Mouse (Mus musculus) thymus, adult 2 months (tissue): ENCODE data around the gene AC141477.1. TPM values are rescaled to one million over a fixed set of nuclear protein-coding genes. Genes with fewer than 3 reads are reported as not detected.

Experiments
- DNase-seq: peaks from one replicate; pipeline ENCODE4 v3.0.0; 2021
- H3K27ac ChIP-seq: fragments of 200-500 bp; 2 replicates; pipeline ENCODE4 v1.5.1; 2012; ENCODE audit warnings: low read length, control low read depth; ENCODE audit not compliant: control insufficient read depth, insufficient read depth
- H3K27me3 ChIP-seq: fragments of 200-500 bp; 2 replicates; pipeline ENCODE4 v1.6.1; 2012; ENCODE audit warnings: mild to moderate bottlenecking, low read length, moderate library complexity, mixed read lengths; ENCODE audit not compliant: control insufficient read depth, insufficient read depth
- H3K36me3 ChIP-seq: fragments of 200-500 bp; 2 replicates; pipeline ENCODE4 v1.6.1; 2012; ENCODE audit warnings: mild to moderate bottlenecking, low read length, moderate library complexity; ENCODE audit not compliant: control insufficient read depth, insufficient read depth
- H3K4me1 ChIP-seq: fragments of 200-500 bp; replicated peaks from 2 replicates; pipeline ENCODE4 v1.6.1; 2012; ENCODE audit warnings: low read length; ENCODE audit not compliant: control insufficient read depth, insufficient read depth
- H3K4me3 ChIP-seq: fragments of 200-500 bp; 2 replicates; pipeline ENCODE4 v1.5.1; 2012; ENCODE audit warnings: mild to moderate bottlenecking, low read length, control low read depth, moderate library complexity; ENCODE audit not compliant: control insufficient read depth, insufficient read depth
- CTCF ChIP-seq: fragments of 200-500 bp; IDR thresholded peaks from 2 replicates; pipeline ENCODE4 v1.5.1; 2012; ENCODE audit warnings: mild to moderate bottlenecking, control low read depth, low read length, moderate library complexity, borderline replicate concordance; ENCODE audit not compliant: control insufficient read depth, poor library complexity, insufficient read depth; ENCODE audit errors: extremely low read depth
- POLR2A ChIP-seq: fragments of 200-500 bp; IDR thresholded peaks from 2 replicates; pipeline ENCODE4 v1.6.1; 2012; ENCODE audit warnings: mild to moderate bottlenecking, low read length, control low read depth, moderate library complexity; ENCODE audit not compliant: control insufficient read depth, poor library complexity, insufficient read depth; ENCODE audit errors: extremely low read depth
- WGBS: fragments of 180-500 bp; shearing (Covaris S2); methylation state at CpG from one replicate; pipeline ENCODE4 v1.1.7; 2018; 5-methylcytosine and 5-hydroxymethylcytosine counted together
- polyA plus RNA-seq: library from polyadenylated mRNA; depleted of rRNA; stranded (reverse); fragments of >200 nt; gene quantifications from 2 replicates; pipeline ENCODE4 v1.2.3, GENCODE M21; 2012

The AC141477.1 gene
- polyA plus RNA-seq, 1 experiment: not detected

GRCm38 (mm10) chr10:76447406-76448229 is 7.4 kb upstream of the AC141477.1 start:
- no peak for DNase-seq
- H3K27ac ChIP-seq: no peak overlapping the region

DNA sequence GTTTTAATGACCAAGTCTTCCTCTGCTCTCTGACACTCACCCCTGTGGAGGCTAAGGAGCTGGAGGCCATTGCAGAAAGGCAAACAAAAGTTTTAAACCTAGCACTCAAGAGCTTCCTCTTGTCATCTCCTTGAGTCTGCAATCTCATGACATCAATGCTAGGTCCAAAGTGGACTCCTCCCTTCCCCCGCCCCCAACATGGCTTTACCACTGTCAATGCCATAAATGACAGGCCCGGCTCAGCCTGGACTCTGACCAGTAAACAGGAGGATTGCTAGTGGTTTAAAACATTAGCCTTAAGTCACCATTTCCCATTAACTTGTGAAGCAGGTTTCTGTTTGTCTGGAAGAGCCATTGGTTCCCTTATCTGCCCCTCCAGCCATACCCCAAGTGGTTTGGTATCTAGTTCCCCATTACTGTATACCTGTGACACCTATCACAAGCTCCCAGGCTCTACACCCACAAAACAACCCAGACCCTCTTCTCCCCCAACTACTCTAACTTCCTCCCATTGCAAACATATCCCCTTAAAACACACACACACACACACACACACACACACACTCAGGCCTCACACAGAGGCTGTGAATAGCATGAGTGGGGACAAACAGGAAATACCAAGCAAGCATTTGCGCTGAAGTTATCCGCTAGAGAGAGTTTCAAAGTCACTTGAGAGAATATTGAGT is 5.9 kb upstream of the AC141477.1 start:
- peaks cover 10% of the 10 kb centered on the region for H3K4me1 ChIP-seq
- no peak overlapping the region for H3K4me3 ChIP-seq
- no peaks in the 10 kb centered on the region for H3K36me3 ChIP-seq
- H3K27ac ChIP-seq: no peak overlapping the region
- 36% methylated on average over 4 of the region's 4 CpGs for WGBS
- no peak for TF ChIP-seq CTCF
- no peak for TF ChIP-seq POLR2A
- DNase-seq: no peak
- no peaks in the 10 kb centered on the region for H3K27me3 ChIP-seq

More at GRCm38 (mm10) chr10:76447406-76448229, 7.4 kb upstream of the AC141477.1 start:
- Histone ChIP-seq H3K27me3 (no peaks in the 10 kb centered on the region), H3K36me3 (no peaks in the 10 kb centered on the region), H3K4me1 (peaks cover 4% of the 10 kb centered on the region), H3K4me3 (no peak overlapping the region)
- TF ChIP-seq POLR2A: no peak
- no peak for TF ChIP-seq CTCF
- 90% methylated on average over 15 of the region's 15 CpGs for WGBS

GRCm38 (mm10) chr10:76442178-76443088 is 2.2 kb upstream of the AC141477.1 start, which contains the start of gene Pcnt:
TSS of gene Pcnt (minus strand) at chr10:76442786.
- under 1% methylated on average over 78 of the region's 78 CpGs for WGBS
- Histone ChIP-seq H3K27ac (peak within 1 kb of the TSS; percentile 87), H3K4me1 (peaks cover 19% of the 10 kb centered on the region), H3K4me3 (peak within 1 kb of the TSS; percentile 80), H3K36me3 (peaks cover 6% of the 10 kb centered on the region; the same call in 1 of the 2 replicates), H3K27me3 (no peaks in the 10 kb centered on the region)
- peak; percentile 47; the same call in 1 of the 2 replicates for TF ChIP-seq POLR2A
- TF ChIP-seq CTCF: peak; percentile 77
- peak; percentile 96 for DNase-seq

- Histone ChIP-seq H3K4me3 (no peak overlapping the region), H3K27ac (no peak overlapping the region), H3K27me3 (no peaks in the 10 kb centered on the region), H3K4me1 (peaks cover 19% of the 10 kb centered on the region), H3K36me3 (peaks cover 37% of the 10 kb centered on the region)
- TF ChIP-seq CTCF (no peak), POLR2A (no peak)
- 97% methylated on average over 9 of the region's 9 CpGs for WGBS
- DNase-seq: no peak
Measured at GRCm38 (mm10) chr10:76439107-76439890, 945 bp downstream of the AC141477.1 start.

- 97% methylated on average over 11 of the region's 11 CpGs for WGBS
- DNase-seq: no peak
Measured at GRCm38 (mm10) chr10:76433925-76434324, 6.3 kb downstream of the AC141477.1 start.

More at GRCm38 (mm10) chr10:76433925-76434324, 6.3 kb downstream of the AC141477.1 start:
- Histone ChIP-seq H3K27ac (no peak overlapping the region), H3K4me1 (no peaks in the 10 kb centered on the region), H3K4me3 (no peak overlapping the region), H3K27me3 (no peaks in the 10 kb centered on the region), H3K36me3 (peaks cover 84% of the 10 kb centered on the region)
- no peak for TF ChIP-seq POLR2A
- TF ChIP-seq CTCF: no peak
